Mouse (Mus musculus) heart, embryonic 15.5 days (tissue): ENCODE measurements around the gene Pdlim5. TPM values are rescaled to one million over a fixed set of nuclear protein-coding genes. Genes with fewer than 3 reads are reported as not detected.
"Not testable (repeated sequence)": the region's sequence is repeated elsewhere in the genome, so short reads cannot be mapped to it uniquely, and the experiment has no call there.

Experiments used
- ATAC-seq: fragments of 200-750 bp; cut with Nextera tagmentation; replicated peaks from 2 replicates; pipeline ENCODE4 v1.8.0; 2017; ENCODE audit warnings: low read depth, moderate TSS enrichment; ENCODE audit not compliant: insufficient number of reproducible peaks, insufficient read depth, low FRiP score
- H3K27ac ChIP-seq: fragments of 300-500 bp; sonication (generic); 2 replicates; pipeline ENCODE4 v1.5.1; 2015; ENCODE audit warnings: mild to moderate bottlenecking, inconsistent platforms
- H3K27me3 ChIP-seq: fragments of 300-500 bp; sonication (generic); 2 replicates; pipeline ENCODE4 v1.6.1; 2015; ENCODE audit warnings: inconsistent platforms
- H3K36me3 ChIP-seq: fragments of 300-500 bp; sonication (generic); 2 replicates; pipeline ENCODE4 v1.6.1; 2015; ENCODE audit warnings: mild to moderate bottlenecking, inconsistent platforms
- H3K4me1 ChIP-seq: fragments of 300-500 bp; sonication (generic); replicated peaks from 2 replicates; pipeline ENCODE4 v1.6.1; 2015; ENCODE audit warnings: inconsistent platforms
- H3K4me2 ChIP-seq: fragments of 300-500 bp; sonication (generic); 2 replicates; pipeline ENCODE4 v1.6.1; 2015; ENCODE audit warnings: inconsistent platforms, mild to moderate bottlenecking, moderate library complexity
- H3K4me3 ChIP-seq: fragments of 300-500 bp; sonication (generic); 2 replicates; pipeline ENCODE4 v1.5.1; 2015; ENCODE audit warnings: mild to moderate bottlenecking, inconsistent platforms
- H3K9ac ChIP-seq: fragments of 300-500 bp; sonication (generic); 2 replicates; pipeline ENCODE4 v1.6.1; 2015; ENCODE audit warnings: mild to moderate bottlenecking, inconsistent platforms
- H3K9me3 ChIP-seq: fragments of 300-500 bp; sonication (generic); replicated peaks from 2 replicates; pipeline ENCODE4 v1.6.1; 2016; ENCODE audit warnings: inconsistent platforms
- WGBS: fragments of 180-500 bp; shearing (Covaris S2); methylation state at CpG from one replicate; pipeline ENCODE4 v1.1.7; 2015; ENCODE audit warnings: mixed read lengths; 5-methylcytosine and 5-hydroxymethylcytosine counted together
- polyA plus RNA-seq: library from polyadenylated mRNA; unstranded; fragments of >200 nt; fragmentation: Nextera tagmentation; extraction: Ambion mirVana; gene quantifications from 2 replicates; pipeline ENCODE4 v1.2.1, GENCODE M21; 2015

Gene Pdlim5
- polyA plus RNA-seq, 1 experiment from 2014 or later, result 220 TPM

DNA sequence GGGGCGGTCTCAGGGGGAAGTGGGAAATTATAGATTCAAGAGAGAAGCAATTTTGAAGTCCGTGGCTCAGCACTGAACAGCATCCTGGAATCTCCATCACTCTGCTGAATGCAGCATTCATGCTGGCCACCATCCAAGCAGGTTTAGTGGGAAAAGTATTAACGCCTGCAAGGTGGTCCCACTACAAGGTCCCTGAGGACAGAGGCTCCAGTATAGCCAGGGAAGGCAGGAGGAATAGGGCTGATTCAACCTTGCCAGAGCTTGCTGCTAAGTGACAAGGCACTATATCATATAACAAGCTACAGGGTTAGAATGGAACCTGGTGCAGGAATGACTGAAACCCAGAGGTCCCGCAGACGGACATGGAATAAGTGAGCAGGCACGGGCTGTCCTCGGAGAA is 166.8 kb downstream of the Pdlim5 start:
- no peaks in the 10 kb centered on the region for H3K9me3 ChIP-seq
- no peak for ATAC-seq
- no peaks in the 10 kb centered on the region for H3K4me1 ChIP-seq
- H3K4me3 ChIP-seq, result no peak overlapping the region
- H3K36me3 ChIP-seq, result no peaks in the 10 kb centered on the region
- no peak overlapping the region for H3K9ac ChIP-seq
- no peak overlapping the region for H3K4me2 ChIP-seq
- H3K27me3 ChIP-seq, result no peaks in the 10 kb centered on the region
- no peak overlapping the region for H3K27ac ChIP-seq
- WGBS, result 77% methylated on average over 7 of the region's 7 CpGs

DNA sequence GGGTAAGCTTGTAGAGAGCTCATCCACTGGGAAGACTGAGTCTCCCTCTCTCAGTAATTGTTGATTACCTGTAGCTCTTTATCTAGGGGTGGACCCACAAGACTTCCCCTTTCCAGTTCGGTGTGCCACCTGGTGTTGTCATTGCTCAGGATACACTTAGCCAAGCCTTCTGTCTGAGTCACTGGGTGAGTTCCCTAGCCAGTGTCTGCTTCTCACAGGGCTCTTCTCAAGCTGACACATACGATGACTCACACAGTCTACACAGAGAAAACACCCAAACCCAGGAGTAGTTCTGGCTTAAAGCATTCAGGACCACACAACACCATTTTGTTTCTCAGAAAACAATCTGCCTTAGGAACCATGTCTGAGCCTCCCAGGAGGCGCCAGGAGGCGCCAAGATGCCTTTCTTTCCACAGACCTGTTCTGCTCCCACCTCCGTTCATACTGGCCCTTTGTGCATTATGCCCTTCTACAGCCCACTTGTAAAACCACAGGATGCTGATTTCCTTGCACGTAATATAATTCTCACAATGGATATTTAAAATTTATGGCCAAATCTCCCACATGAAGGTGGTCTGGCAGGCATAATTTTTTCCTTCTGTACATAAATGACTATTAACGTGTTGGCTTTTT is 172.9 kb downstream of the Pdlim5 start:
- H3K4me1 ChIP-seq, result no peaks in the 10 kb centered on the region
- H3K27ac ChIP-seq, result no peak overlapping the region
- H3K9ac ChIP-seq, result no peak overlapping the region
- no peaks in the 10 kb centered on the region for H3K36me3 ChIP-seq
- H3K4me2 ChIP-seq, result no peak overlapping the region
- ATAC-seq, result no peak
- WGBS, result 86% methylated on average over 7 of the region's 7 CpGs
- H3K4me3 ChIP-seq, result no peak overlapping the region
- no peaks in the 10 kb centered on the region for H3K27me3 ChIP-seq
- no peaks in the 10 kb centered on the region for H3K9me3 ChIP-seq

DNA sequence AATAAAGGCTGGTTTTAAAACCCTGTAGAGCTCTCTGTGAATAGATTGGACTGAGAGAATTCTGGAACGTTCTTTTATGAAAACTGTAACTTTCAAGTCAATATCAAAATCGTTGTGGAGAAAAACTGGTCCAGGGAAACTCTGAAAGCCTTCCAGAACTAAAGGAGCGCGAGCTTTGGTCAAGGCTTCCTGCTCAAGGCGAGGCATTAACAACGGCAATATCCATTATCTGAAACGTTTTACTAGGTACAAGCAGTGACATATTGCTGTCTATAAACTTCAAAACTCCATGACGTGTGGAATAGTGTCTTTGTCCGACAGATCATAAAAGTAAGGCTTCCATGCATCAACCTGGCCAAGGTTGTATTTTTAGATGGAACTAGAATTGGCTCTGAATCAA is 175.6 kb downstream of the Pdlim5 start:
- Histone ChIP-seq H3K4me1 (no peaks in the 10 kb centered on the region), H3K27me3 (no peaks in the 10 kb centered on the region), H3K4me3 (no peak overlapping the region), H3K36me3 (no peaks in the 10 kb centered on the region), H3K4me2 (no peak overlapping the region), H3K9me3 (no peaks in the 10 kb centered on the region), H3K27ac (no peak overlapping the region), H3K9ac (no peak overlapping the region)
- no peak for ATAC-seq
- WGBS, result 87% methylated on average over 9 of the region's 9 CpGs

GRCm38 (mm10) chr3:142212821-142213220 is 182.7 kb downstream of the Pdlim5 start:
- no peaks in the 10 kb centered on the region for H3K4me1 ChIP-seq
- no peak overlapping the region for H3K9ac ChIP-seq
- WGBS, result 64% methylated on average over 2 of the region's 2 CpGs
- H3K27me3 ChIP-seq, result no peaks in the 10 kb centered on the region
- H3K4me2 ChIP-seq, result no peak overlapping the region
- no peak overlapping the region for H3K27ac ChIP-seq
- no peak for ATAC-seq
- no peaks in the 10 kb centered on the region for H3K36me3 ChIP-seq
- H3K9me3 ChIP-seq, result no peaks in the 10 kb centered on the region
- H3K4me3 ChIP-seq, result no peak overlapping the region

GRCm38 (mm10) chr3:142212186-142212585 is 183.3 kb downstream of the Pdlim5 start:
- ATAC-seq, result no peak
- no peak overlapping the region for H3K4me3 ChIP-seq
- H3K9ac ChIP-seq, result no peak overlapping the region
- no peaks in the 10 kb centered on the region for H3K36me3 ChIP-seq
- no peaks in the 10 kb centered on the region for H3K27me3 ChIP-seq
- no peaks in the 10 kb centered on the region for H3K9me3 ChIP-seq
- WGBS, result 73% methylated on average over 3 of the region's 3 CpGs
- no peak overlapping the region for H3K4me2 ChIP-seq
- H3K27ac ChIP-seq, result no peak overlapping the region
- H3K4me1 ChIP-seq, result no peaks in the 10 kb centered on the region

- no peak for ATAC-seq
- Histone ChIP-seq H3K4me3 (no peak overlapping the region), H3K27ac (no peak overlapping the region), H3K27me3 (no peaks in the 10 kb centered on the region), H3K9me3 (no peaks in the 10 kb centered on the region), H3K9ac (no peak overlapping the region), H3K4me2 (no peak overlapping the region), H3K4me1 (no peaks in the 10 kb centered on the region), H3K36me3 (no peaks in the 10 kb centered on the region)
- 63% methylated on average over 6 of the region's 6 CpGs for WGBS
These were observed 185.5 kb downstream of the Pdlim5 start for GRCm38 (mm10) chr3:142209981-142210380.

GRCm38 (mm10) chr3:142209057-142209456 is 186.4 kb downstream of the Pdlim5 start:
- no peaks in the 10 kb centered on the region for H3K9me3 ChIP-seq
- H3K4me2 ChIP-seq, result no peak overlapping the region
- no peak overlapping the region for H3K9ac ChIP-seq
- H3K4me1 ChIP-seq, result no peaks in the 10 kb centered on the region
- no peak overlapping the region for H3K4me3 ChIP-seq
- no peak overlapping the region for H3K27ac ChIP-seq
- H3K27me3 ChIP-seq, result no peaks in the 10 kb centered on the region
- WGBS, result 84% methylated on average over 11 of the region's 11 CpGs
- H3K36me3 ChIP-seq, result no peaks in the 10 kb centered on the region
- ATAC-seq, result no peak

- no peaks in the 10 kb centered on the region for H3K27me3 ChIP-seq
- no peak overlapping the region for H3K27ac ChIP-seq
- H3K4me3 ChIP-seq, result no peak overlapping the region
- H3K9ac ChIP-seq, result no peak overlapping the region
- H3K36me3 ChIP-seq, result no peaks in the 10 kb centered on the region
- H3K4me1 ChIP-seq, result no peaks in the 10 kb centered on the region
- H3K9me3 ChIP-seq, result no peaks in the 10 kb centered on the region
- no peak for ATAC-seq
- 83% methylated on average over 6 of the region's 6 CpGs for WGBS
- H3K4me2 ChIP-seq, result no peak overlapping the region
These were observed 188.0 kb downstream of the Pdlim5 start for GRCm38 (mm10) chr3:142207488-142207887.

DNA sequence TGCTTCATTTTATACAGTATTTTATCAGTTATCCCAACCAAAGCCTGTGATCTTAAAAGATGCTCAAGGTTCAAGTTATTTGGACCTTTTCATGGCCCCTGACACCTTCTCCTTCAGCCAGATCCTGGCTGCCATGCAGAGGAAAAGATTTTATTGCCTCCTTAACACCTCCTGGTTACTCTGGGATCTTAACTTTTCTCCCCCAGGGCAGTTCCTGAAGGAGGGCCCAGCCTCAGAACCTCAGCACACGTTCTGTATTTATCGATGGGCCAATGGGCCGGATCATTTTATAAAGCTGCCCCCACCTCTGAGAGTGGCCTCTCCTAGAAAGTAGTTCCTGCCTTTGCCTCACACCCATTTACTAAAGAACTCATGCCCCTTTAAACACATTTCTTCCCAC is 189.2 kb downstream of the Pdlim5 start:
- no peaks in the 10 kb centered on the region for H3K36me3 ChIP-seq
- H3K4me1 ChIP-seq, result no peaks in the 10 kb centered on the region
- no peaks in the 10 kb centered on the region for H3K27me3 ChIP-seq
- no peak overlapping the region for H3K9ac ChIP-seq
- no peak overlapping the region for H3K4me3 ChIP-seq
- 83% methylated on average over 3 of the region's 3 CpGs for WGBS
- no peak for ATAC-seq
- no peak overlapping the region for H3K4me2 ChIP-seq
- H3K27ac ChIP-seq, result no peak overlapping the region
- H3K9me3 ChIP-seq, result no peaks in the 10 kb centered on the region

DNA sequence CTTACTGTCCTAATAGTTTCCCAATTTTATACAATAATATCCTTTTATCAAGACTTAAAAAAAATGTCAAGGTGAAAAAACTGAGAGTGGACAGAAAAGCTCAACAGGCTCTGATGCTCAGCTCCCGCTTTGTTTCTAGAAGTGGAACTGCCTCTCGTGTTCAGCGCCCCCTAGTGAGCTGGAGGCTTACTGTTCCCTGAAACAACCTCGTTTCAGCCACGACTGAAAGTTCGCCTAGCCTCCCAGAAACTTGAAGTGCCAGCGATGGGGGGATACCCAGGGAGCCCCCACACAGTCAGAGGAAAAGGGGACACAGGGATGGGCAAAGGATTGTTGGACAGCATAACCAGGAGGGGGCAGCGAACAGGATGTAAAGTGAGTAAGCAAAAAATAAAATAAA is 199.4 kb downstream of the Pdlim5 start:
- Histone ChIP-seq H3K36me3 (no peaks in the 10 kb centered on the region), H3K4me2 (no peak overlapping the region), H3K4me3 (no peak overlapping the region), H3K4me1 (no peaks in the 10 kb centered on the region), H3K27me3 (no peaks in the 10 kb centered on the region), H3K9me3 (no peaks in the 10 kb centered on the region), H3K27ac (no peak overlapping the region), H3K9ac (no peak overlapping the region)
- WGBS, result 78% methylated on average over 8 of the region's 8 CpGs
- no peak for ATAC-seq

GRCm38 (mm10) chr3:142191627-142192026 is 203.9 kb downstream of the Pdlim5 start:
- H3K4me1 ChIP-seq, H3K9me3 ChIP-seq, ATAC-seq, H3K4me2 ChIP-seq, H3K36me3 ChIP-seq, H3K4me3 ChIP-seq, H3K27ac ChIP-seq, H3K9ac ChIP-seq, H3K27me3 ChIP-seq: not testable (repeated sequence)
